Mouse (Mus musculus) hindbrain, embryonic 14.5 days (tissue): ENCODE results near the gene Gm20696. TPM values are rescaled to one million over a fixed set of nuclear protein-coding genes. Genes with fewer than 3 reads are reported as not detected.

Source experiments
- ATAC-seq: fragments of 200-750 bp; cut with Nextera tagmentation; 2 replicates; pipeline ENCODE4 v1.8.0; 2017; ENCODE audit warnings: moderate number of reproducible peaks, mild to moderate bottlenecking, moderate TSS enrichment, moderate library complexity; ENCODE audit not compliant: low FRiP score
- DNase-seq: peaks from one replicate; pipeline ENCODE4 v3.0.0-alpha.2; 2015; ENCODE audit warnings: low spot score
- H3K27ac ChIP-seq: fragments of 300-500 bp; sonication (generic); 2 replicates; pipeline ENCODE4 v1.5.1; 2014; ENCODE audit warnings: mild to moderate bottlenecking, moderate library complexity
- H3K27me3 ChIP-seq: fragments of 300-500 bp; sonication (generic); 2 replicates; pipeline ENCODE4 v1.6.1; 2014; ENCODE audit warnings: mild to moderate bottlenecking, low read length, mixed read lengths; ENCODE audit not compliant: control insufficient read depth, insufficient read depth
- H3K36me3 ChIP-seq: fragments of 300-500 bp; sonication (generic); replicated peaks from 2 replicates; pipeline ENCODE4 v1.6.1; 2014; ENCODE audit not compliant: control insufficient read depth, insufficient read depth
- H3K4me1 ChIP-seq: fragments of 300-500 bp; sonication (generic); replicated peaks from 2 replicates; pipeline ENCODE4 v1.6.1; 2014; ENCODE audit warnings: antibody characterized with exemption, low read length, mixed read lengths; ENCODE audit not compliant: control insufficient read depth, insufficient read depth
- H3K4me2 ChIP-seq: fragments of 300-500 bp; sonication (generic); replicated peaks from 2 replicates; pipeline ENCODE4 v1.6.1; 2014; ENCODE audit warnings: mild to moderate bottlenecking, moderate library complexity
- H3K4me3 ChIP-seq: fragments of 300-500 bp; sonication (generic); replicated peaks from 2 replicates; pipeline ENCODE4 v1.5.1; 2014; ENCODE audit warnings: mild to moderate bottlenecking, low read length
- H3K9ac ChIP-seq: fragments of 300-500 bp; sonication (generic); 2 replicates; pipeline ENCODE4 v1.6.1; 2014
- H3K9me3 ChIP-seq: fragments of 300-500 bp; sonication (generic); 2 replicates; pipeline ENCODE4 v1.6.1; 2016; ENCODE audit warnings: low read length; ENCODE audit not compliant: control insufficient read depth
- WGBS: fragments of 180-500 bp; shearing (Covaris S2); extraction: QIAGEN DNeasy Blood & Tissue Kit; methylation state at CpG from one replicate; pipeline ENCODE4 v1.1.7; 2014; 5-methylcytosine and 5-hydroxymethylcytosine counted together
- polyA plus RNA-seq: library from polyadenylated mRNA; unstranded; fragments of >200 nt; fragmentation: Nextera tagmentation; extraction: Ambion mirVana; gene quantifications from 2 replicates; pipeline ENCODE4 v1.2.1, GENCODE M21; 2014

Gm20696 gene
- polyA plus RNA-seq, 1 experiment from 2014 or later, result 2.6 TPM

- WGBS, result 11% methylated on average over 5 of the region's 5 CpGs
- no peaks in the 10 kb centered on the region for H3K36me3 ChIP-seq
- H3K9ac ChIP-seq, result no peak overlapping the region
- no peaks in the 10 kb centered on the region for H3K9me3 ChIP-seq
- H3K27ac ChIP-seq, result peak overlapping the region; percentile 77
- H3K4me3 ChIP-seq, result no peak overlapping the region
- H3K27me3 ChIP-seq, result peaks cover 5% of the 10 kb centered on the region; the same call in 1 of the 2 replicates
- DNase-seq (peak; percentile 73), ATAC-seq (peak; percentile 79)
- H3K4me1 ChIP-seq, result peaks cover 42% of the 10 kb centered on the region
- peak overlapping the region; percentile 29 for H3K4me2 ChIP-seq
These were observed 3.1 kb upstream of the Gm20696 start for GRCm38 (mm10) chr6:99669481-99670325.

- ATAC-seq (no peak), DNase-seq (no peak)
- H3K4me3 ChIP-seq, result peak overlapping the region; percentile 70
- H3K9ac ChIP-seq, result no peak overlapping the region
- H3K36me3 ChIP-seq, result no peaks in the 10 kb centered on the region
- peak overlapping the region; percentile 97 for H3K4me2 ChIP-seq
- H3K27me3 ChIP-seq, result peaks cover 9% of the 10 kb centered on the region; the same call in 1 of the 2 replicates
- peak overlapping the region; percentile 63; the same call in 1 of the 2 replicates for H3K27ac ChIP-seq
- H3K9me3 ChIP-seq, result no peaks in the 10 kb centered on the region
- 43% methylated on average over 8 of the region's 8 CpGs for WGBS
- H3K4me1 ChIP-seq, result peaks cover 44% of the 10 kb centered on the region
These were observed 693 bp upstream of the Gm20696 start for GRCm38 (mm10) chr6:99667290-99667689.

GRCm38 (mm10) chr6:99665457-99666317 lies 910 bp downstream of the Gm20696 start:
- Histone ChIP-seq H3K9me3 (no peaks in the 10 kb centered on the region), H3K4me1 (peaks cover 48% of the 10 kb centered on the region), H3K4me2 (peak overlapping the region; percentile 97), H3K27ac (no peak overlapping the region), H3K4me3 (peak overlapping the region; percentile 70), H3K36me3 (no peaks in the 10 kb centered on the region), H3K9ac (peak overlapping the region; percentile 82), H3K27me3 (peaks cover 9% of the 10 kb centered on the region; the same call in 1 of the 2 replicates)
- no peak for ATAC-seq
- WGBS, result 31% methylated on average over 16 of the region's 16 CpGs
- no peak for DNase-seq

GRCm38 (mm10) chr6:99663232-99663631 lies 3.4 kb downstream of the Gm20696 start:
- no peak for DNase-seq
- Histone ChIP-seq H3K36me3 (no peaks in the 10 kb centered on the region), H3K27me3 (peaks cover 9% of the 10 kb centered on the region; the same call in 1 of the 2 replicates), H3K4me3 (no peak overlapping the region), H3K9me3 (no peaks in the 10 kb centered on the region), H3K27ac (no peak overlapping the region), H3K4me1 (peaks cover 30% of the 10 kb centered on the region), H3K4me2 (no peak overlapping the region), H3K9ac (no peak overlapping the region)
- ATAC-seq, result no peak
- WGBS, result 78% methylated on average over 8 of the region's 8 CpGs

GRCm38 (mm10) chr6:99660443-99660842 lies 6.2 kb downstream of the Gm20696 start:
- peaks cover 5% of the 10 kb centered on the region; the same call in 1 of the 2 replicates for H3K27me3 ChIP-seq
- H3K27ac ChIP-seq, result no peak overlapping the region
- ATAC-seq, result no peak
- DNase-seq, result no peak
- no peak overlapping the region for H3K4me2 ChIP-seq
- no peaks in the 10 kb centered on the region for H3K36me3 ChIP-seq
- WGBS, result 42% methylated on average over 3 of the region's 3 CpGs
- no peak overlapping the region for H3K4me3 ChIP-seq
- no peak overlapping the region for H3K9ac ChIP-seq
- H3K4me1 ChIP-seq, result peaks cover 13% of the 10 kb centered on the region; the same call in 1 of the 2 replicates
- no peaks in the 10 kb centered on the region for H3K9me3 ChIP-seq

- no peaks in the 10 kb centered on the region for H3K36me3 ChIP-seq
- H3K9me3 ChIP-seq, result no peaks in the 10 kb centered on the region
- ATAC-seq (no peak), DNase-seq (no peak)
- H3K27me3 ChIP-seq, result no peaks in the 10 kb centered on the region
- no peak overlapping the region for H3K4me3 ChIP-seq
- H3K4me2 ChIP-seq, result no peak overlapping the region
- H3K27ac ChIP-seq, result no peak overlapping the region
- WGBS, result 87% methylated on average over 10 of the region's 10 CpGs
- H3K4me1 ChIP-seq, result peaks cover 11% of the 10 kb centered on the region; the same call in 1 of the 2 replicates
- no peak overlapping the region for H3K9ac ChIP-seq
These were observed 8.0 kb downstream of the Gm20696 start for GRCm38 (mm10) chr6:99658586-99658985.

- Histone ChIP-seq H3K27ac (no peak overlapping the region), H3K9ac (no peak overlapping the region), H3K36me3 (no peaks in the 10 kb centered on the region), H3K4me2 (no peak overlapping the region), H3K4me3 (no peak overlapping the region), H3K27me3 (no peaks in the 10 kb centered on the region), H3K4me1 (peaks cover 10% of the 10 kb centered on the region; the same call in 1 of the 2 replicates), H3K9me3 (no peaks in the 10 kb centered on the region)
- 91% methylated on average over 2 of the region's 2 CpGs for whole genome bisulfite sequencing
- DNase-seq, result no peak
- no peak for ATAC-seq
These were observed 10.5 kb downstream of the Gm20696 start for GRCm38 (mm10) chr6:99656088-99656487.

- Histone ChIP-seq H3K27ac (no peak overlapping the region), H3K27me3 (no peaks in the 10 kb centered on the region), H3K36me3 (no peaks in the 10 kb centered on the region), H3K4me1 (peaks cover 4% of the 10 kb centered on the region; the same call in 1 of the 2 replicates), H3K9ac (no peak overlapping the region), H3K4me2 (no peak overlapping the region), H3K4me3 (no peak overlapping the region), H3K9me3 (no peaks in the 10 kb centered on the region)
- WGBS, result 57% methylated on average over 7 of the region's 7 CpGs
- no peak for ATAC-seq
- DNase-seq, result no peak
These were observed 11.1 kb downstream of the Gm20696 start for GRCm38 (mm10) chr6:99655488-99655887.

- H3K4me3 ChIP-seq, result no peak overlapping the region
- ATAC-seq, result no peak
- no peak overlapping the region for H3K27ac ChIP-seq
- H3K4me1 ChIP-seq, result no peaks in the 10 kb centered on the region
- no peak overlapping the region for H3K9ac ChIP-seq
- no peaks in the 10 kb centered on the region for H3K9me3 ChIP-seq
- no peaks in the 10 kb centered on the region for H3K36me3 ChIP-seq
- WGBS, result 43% methylated on average over 5 of the region's 5 CpGs
- DNase-seq, result no peak
- H3K27me3 ChIP-seq, result no peaks in the 10 kb centered on the region
- no peak overlapping the region for H3K4me2 ChIP-seq
These were observed 12.3 kb downstream of the Gm20696 start for GRCm38 (mm10) chr6:99654343-99654742.
